Mouse (Mus musculus): ENCODE results near the gene Agbl1. TPM values are rescaled to one million over a fixed set of nuclear protein-coding genes. Genes with fewer than 3 reads are reported as not detected.
"Not testable (repeated sequence)": the region's sequence is repeated elsewhere in the genome, so short reads cannot be mapped to it uniquely, and the experiment has no call there.

Agbl1 gene
- total RNA-seq (2021) = not detected in 2 replicates
- long read RNA-seq = 0 reads

- no peak for DNase-seq
These were observed at the start of gene Agbl1 for GRCm38 (mm10) chr7:76229311-76229937. Gene Agbl1, plus strand, starts transcription at chr7:76229887.

GRCm38 (mm10) chr7:76185005-76185658, 44.6 kb upstream of the Agbl1 start:
- no peak for DNase-seq

- no peak for DNase-seq
These were observed 44.0 kb upstream of the Agbl1 start for GRCm38 (mm10) chr7:76185681-76186121.

- no peak for DNase-seq
These were observed 11.1 kb upstream of the Agbl1 start for GRCm38 (mm10) chr7:76218546-76218945.

GRCm38 (mm10) chr7:76219797-76220469, 9.8 kb upstream of the Agbl1 start:
- DNase-seq = no peak

GRCm38 (mm10) chr7:76222691-76223090, 7.0 kb upstream of the Agbl1 start:
- DNase-seq = no peak

- no peak for DNase-seq
These were observed 806 bp upstream of the Agbl1 start for GRCm38 (mm10) chr7:76228881-76229280.

GRCm38 (mm10) chr7:76234321-76234720, 4.6 kb downstream of the Agbl1 start:
- no peak for DNase-seq

- DNase-seq = no peak
These were observed 7.8 kb downstream of the Agbl1 start for GRCm38 (mm10) chr7:76237497-76237896.

GRCm38 (mm10) chr7:76244839-76245238, 15.2 kb downstream of the Agbl1 start:
- DNase-seq = not testable (repeated sequence)

GRCm38 (mm10) chr7:76275061-76275460, 45.4 kb downstream of the Agbl1 start:
- DNase-seq = no peak

GRCm38 (mm10) chr7:76282831-76283230, 53.1 kb downstream of the Agbl1 start:
- DNase-seq = no peak

- DNase-seq = no peak
These were observed 57.8 kb downstream of the Agbl1 start for GRCm38 (mm10) chr7:76287531-76287930.

GRCm38 (mm10) chr7:76321866-76322553, 92.3 kb downstream of the Agbl1 start:
- no peak for DNase-seq

- DNase-seq = no peak
These were observed 96.4 kb downstream of the Agbl1 start for GRCm38 (mm10) chr7:76326091-76326490.

GRCm38 (mm10) chr7:76339308-76339707, 109.6 kb downstream of the Agbl1 start:
- no peak for DNase-seq

GRCm38 (mm10) chr7:76341601-76342000, 111.9 kb downstream of the Agbl1 start:
- no peak for DNase-seq

GRCm38 (mm10) chr7:76353469-76353868, 123.8 kb downstream of the Agbl1 start:
- peak; percentile 55 for DNase-seq

- no peak for DNase-seq
These were observed 124.8 kb downstream of the Agbl1 start for GRCm38 (mm10) chr7:76354510-76354909.

GRCm38 (mm10) chr7:76371269-76371668, 141.6 kb downstream of the Agbl1 start:
- no peak for DNase-seq

- no peak for DNase-seq
These were observed 149.8 kb downstream of the Agbl1 start for GRCm38 (mm10) chr7:76379493-76379892.

GRCm38 (mm10) chr7:76381986-76382385, 152.3 kb downstream of the Agbl1 start:
- DNase-seq = no peak

GRCm38 (mm10) chr7:76389240-76389639, 159.6 kb downstream of the Agbl1 start:
- no peak for DNase-seq

All from adrenal gland, postnatal 25 days (tissue).